Mouse (Mus musculus) ES-E14 (cell line): ENCODE results near the gene Map3k5.

ENCODE experiments used
- MAFK ChIP-seq: IDR thresholded peaks from 2 replicates; pipeline ENCODE4 v1.6.1; 2014; ENCODE audit warnings: mild to moderate bottlenecking, low read depth, low read length, inconsistent platforms; ENCODE audit not compliant: insufficient read depth
- ZC3H11A ChIP-seq: IDR thresholded peaks from 2 replicates; pipeline ENCODE4 v1.6.1; 2012; ENCODE audit warnings: low read depth, mild to moderate bottlenecking, inconsistent platforms, low read length, borderline replicate concordance

DNA sequence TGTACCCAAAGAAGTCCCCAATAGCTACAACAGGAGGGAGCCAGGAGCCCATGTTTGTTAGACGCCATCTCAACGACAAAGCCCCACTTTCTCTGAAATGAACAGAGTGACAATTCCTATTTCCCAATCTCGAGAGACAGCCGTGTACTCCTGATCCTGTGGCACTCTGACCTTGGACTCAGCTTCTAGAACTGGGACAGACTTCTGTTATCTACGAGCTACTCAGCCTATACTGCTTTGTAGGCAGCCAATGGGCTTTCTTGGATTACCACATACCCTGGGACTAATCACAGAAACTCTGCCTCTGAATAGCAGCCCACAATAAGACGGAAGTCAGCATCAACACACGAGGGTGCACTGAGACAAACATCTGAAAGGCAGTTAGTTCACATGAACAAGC is 32.3 kb upstream of the Map3k5 start:
- TF ChIP-seq ZC3H11A (no peak), MAFK (no peak)
